11 mouse cellular contexts compared by ENCODE assay signal in the genomic region with DNA sequence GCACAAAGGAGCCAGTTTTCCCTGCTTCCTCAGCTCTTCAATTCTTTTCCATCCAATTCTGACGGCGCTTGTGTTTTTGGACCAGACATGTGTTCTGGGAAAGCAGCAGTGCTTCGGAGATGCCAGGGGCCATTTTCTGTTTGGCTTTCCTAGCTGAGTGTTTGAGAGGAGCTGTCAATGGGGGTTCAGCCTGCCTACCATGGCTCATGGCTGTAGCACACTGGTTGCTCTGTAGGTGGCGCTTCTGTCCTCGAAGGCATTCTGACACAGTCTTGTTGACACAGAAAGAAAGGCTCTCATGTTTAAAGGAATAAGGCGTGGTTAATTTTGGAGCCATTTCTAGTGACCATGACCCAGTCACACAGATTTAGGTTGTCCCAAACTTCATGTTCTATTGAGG. TPM values are rescaled to one million over a fixed set of nuclear protein-coding genes. Genes with fewer than 3 reads are reported as not detected.
DNase-seq lines count a peak whose midpoint lies in the region; ATAC-seq lines count a peak whose summit lies in the region.
"Had no signal": no experiment of that assay in that cellular context is flagged by ENCODE, and none has a peak within 500 bp of the region (broad histone marks: within the 10 kb centered on the region; RNA-seq: fewer than 3 reads in every experiment).

No protein-coding gene starts in this region.

- no peaks in the 10 kb centered on the region for H3K4me1 ChIP-seq in hindbrain, embryonic 12.5 days
- H3K4me1 ChIP-seq: limb, embryonic 15.5 days had no signal

- DNase-seq in layer of hippocampus, postnatal 10 days (ENCODE audit: low spot score in 2 of 2): peak; percentile 28 to 37
- no peak for DNase-seq in layer of hippocampus, adult 11-12 months (ENCODE audit: low spot score)
- DNase-seq in ES-CJ7 (ENCODE audit: low read depth, low spot score): peak; percentile 52
- peak; percentile 26 for DNase-seq in adrenal gland, postnatal 14 days
- no peak for DNase-seq in embryo, embryonic 11 days
- no peak for DNase-seq in cerebellum, adult 9-11 months
- DNase-seq: gastrocnemius, postnatal 10 days had no signal

- H3K9ac ChIP-seq in hindbrain, embryonic 12.5 days: no peak overlapping the region
- H3K9ac ChIP-seq: limb, embryonic 15.5 days had no signal

- H3K36me3 ChIP-seq in hindbrain, embryonic 12.5 days: no peaks in the 10 kb centered on the region
- H3K36me3 ChIP-seq: limb, embryonic 15.5 days had no signal

- no peak overlapping the region for H3K4me3 ChIP-seq in hindbrain, embryonic 12.5 days
- H3K4me3 ChIP-seq: limb, embryonic 15.5 days; myocyte had no signal

- no peak overlapping the region for H3K27ac ChIP-seq in hindbrain, embryonic 12.5 days
- H3K27ac ChIP-seq: limb, embryonic 15.5 days had no signal

- WGBS in hindbrain, embryonic 12.5 days: 74% methylated on average over 6 of the region's 6 CpGs

- H3K27me3 ChIP-seq in hindbrain, embryonic 12.5 days: no peaks in the 10 kb centered on the region
- H3K27me3 ChIP-seq: limb, embryonic 15.5 days had no signal

- no peaks in the 10 kb centered on the region for H3K9me3 ChIP-seq in hindbrain, embryonic 12.5 days (replicated peaks)
- H3K9me3 ChIP-seq: limb, embryonic 15.5 days had no signal

- ATAC-seq in megakaryocyte progenitor cell, adult 5-6 weeks (replicated peaks; ENCODE audit: poor library complexity): peak; percentile 52
- ATAC-seq in hindbrain, embryonic 12.5 days (ENCODE audit: low FRiP score): no peak

- H3K4me2 ChIP-seq in hindbrain, embryonic 12.5 days (replicated peaks): no peak overlapping the region
- H3K4me2 ChIP-seq: limb, embryonic 15.5 days had no signal

RNA-seq across cellular contexts. Expression of gene Gadl1, which starts 45.9 kb away (rescaled TPM):
- total RNA-seq in layer of hippocampus, postnatal 10 days (2021): under 1 TPM; 0.54 to 0.57 TPM
- 0.11 TPM in 1 of 2 replicates, not detected in the other for total RNA-seq in adrenal gland, postnatal 14 days (2021)
- total RNA-seq in megakaryocyte progenitor cell, adult 5-6 weeks (2015): 0.22 TPM in 1 of 2 replicates, not detected in the other
- total RNA-seq in megakaryocyte progenitor cell, adult 5-6 weeks (2017): 0.20 and 0.71 TPM in 2 replicates
- polyA plus RNA-seq in hindbrain, embryonic 12.5 days (2016; fragmentation: Nextera tagmentation; extraction: Ambion mirVana): 0.43 and 0.59 TPM in 2 replicates

Comparison
In these comparisons a context has a peak if more than half of its experiments do, and no peak if none do; other contexts are left out.
1. DNase-seq: peak in layer of hippocampus, postnatal 10 days (2 of 2), ES-CJ7 (single experiment) and adrenal gland, postnatal 14 days (single experiment); none in layer of hippocampus, adult 11-12 months (single experiment), embryo, embryonic 11 days (single experiment) and cerebellum, adult 9-11 months (single experiment).